Mouse (Mus musculus) CH12.LX (cell line): Measurements from ENCODE around the gene Ube4b. TPM values are rescaled to one million over a fixed set of nuclear protein-coding genes. Genes with fewer than 3 reads are reported as not detected.

ENCODE experiments used
- DNase-seq: peaks from one replicate; pipeline ENCODE4 v3.0.0-alpha.2; 2013; ENCODE audit errors: extremely low read depth
- H3K27ac ChIP-seq: 2 replicates; pipeline ENCODE4 v1.5.1; 2012; ENCODE audit warnings: low read depth, mild to moderate bottlenecking, control low read depth, moderate library complexity; ENCODE audit not compliant: insufficient read depth
- H3K27me3 ChIP-seq: replicated peaks from 2 replicates; pipeline ENCODE3; 2012; ENCODE audit warnings: inconsistent platforms
- H3K36me3 ChIP-seq, 2 experiments: replicated peaks in 1 of 2; 2 replicates each; pipeline versions ENCODE3 to v1.6.1; 2012; ENCODE audit warnings: inconsistent platforms in 1 of 2, low read length in 1 of 2, mild to moderate bottlenecking in 1 of 2, mixed read lengths in 1 of 2, moderate library complexity in 1 of 2; ENCODE audit not compliant: control insufficient read depth in 1 of 2, insufficient read depth in 1 of 2
- H3K4me1 ChIP-seq, 2 experiments: 2 replicates each; pipeline ENCODE4 v1.6.1; 2012; ENCODE audit warnings: inconsistent platforms in 1 of 2, moderate library complexity in 1 of 2; ENCODE audit not compliant: insufficient read depth in 2 of 2, control insufficient read depth in 1 of 2
- H3K4me2 ChIP-seq: 2 replicates; pipeline ENCODE4 v1.6.1; 2012; ENCODE audit warnings: low read depth, mild to moderate bottlenecking, control low read depth; ENCODE audit not compliant: poor library complexity, insufficient read depth, severe bottlenecking
- H3K4me3 ChIP-seq, 3 experiments: fragments of 150-350 bp in 1 of 3; sonication (generic) in 1 of 3; replicated peaks in 1 of 3; 2 replicates each; pipeline versions ENCODE3 to v1.5.1; 2011 to 2012; ENCODE audit warnings: low read depth in 2 of 3, low read length in 2 of 3, mild to moderate bottlenecking in 2 of 3, moderate library complexity in 2 of 3, control low read depth in 1 of 3, improper control_type of control experiment in 1 of 3, inconsistent platforms in 1 of 3, mixed read lengths in 1 of 3; ENCODE audit not compliant: poor library complexity in 1 of 3
- H3K79me2 ChIP-seq: replicated peaks from 2 replicates; pipeline ENCODE4 v1.6.1; 2012; ENCODE audit warnings: mild to moderate bottlenecking, moderate library complexity; ENCODE audit not compliant: control insufficient read depth, poor library complexity, insufficient read depth, severe bottlenecking; ENCODE audit errors: extremely low read depth
- H3K9ac ChIP-seq: 2 replicates; pipeline ENCODE4 v1.6.1; 2012; ENCODE audit warnings: low read depth, mild to moderate bottlenecking, control low read depth, moderate library complexity; ENCODE audit not compliant: insufficient read depth
- H3K9me3 ChIP-seq: replicated peaks from 2 replicates; pipeline ENCODE3; 2012; ENCODE audit warnings: low read length, inconsistent platforms, mixed read lengths
- CHD1 ChIP-seq: IDR thresholded peaks from 2 replicates; pipeline ENCODE4 v1.6.1; 2012; ENCODE audit warnings: low read depth, low read length, improper control_type of control experiment, inconsistent platforms
- CHD2 ChIP-seq: IDR thresholded peaks from 2 replicates; pipeline ENCODE4 v1.6.1; 2011; ENCODE audit warnings: low read length, improper control_type of control experiment
- CTCF ChIP-seq, 2 experiments: IDR thresholded peaks in 1 of 2; conservative IDR thresholded peaks in 1 of 2; 2 replicates each; pipeline ENCODE4 v1.5.1; 2011 to 2012; ENCODE audit warnings: low read depth in 2 of 2, low read length in 2 of 2, improper control_type of control experiment in 1 of 2, inconsistent platforms in 1 of 2, mild to moderate bottlenecking in 1 of 2, moderate library complexity in 1 of 2
- E2F4 ChIP-seq: IDR thresholded peaks from 2 replicates; pipeline ENCODE4 v1.6.1; 2011; ENCODE audit warnings: low read depth, low read length, improper control_type of control experiment; ENCODE audit not compliant: insufficient replicate concordance
- ELF1 ChIP-seq: IDR thresholded peaks from 2 replicates; pipeline ENCODE4 v1.6.1; 2014; ENCODE audit warnings: low read depth, mild to moderate bottlenecking, inconsistent platforms, low read length, improper control_type of control experiment
- EP300 ChIP-seq: IDR thresholded peaks from 2 replicates; pipeline ENCODE4 v1.6.1; 2011; ENCODE audit warnings: low read length, improper control_type of control experiment
- JUND ChIP-seq: conservative IDR thresholded peaks from 2 replicates; pipeline ENCODE4 v1.6.1; 2011; ENCODE audit warnings: low read depth, low read length, improper control_type of control experiment
- KAT2A ChIP-seq: IDR thresholded peaks from 2 replicates; pipeline ENCODE4 v1.6.1; 2012; ENCODE audit warnings: low read length, improper control_type of control experiment, inconsistent platforms; ENCODE audit not compliant: insufficient replicate concordance
- MAFK ChIP-seq: IDR thresholded peaks from 2 replicates; pipeline ENCODE4 v1.6.1; 2011; ENCODE audit warnings: low read length, improper control_type of control experiment; ENCODE audit not compliant: insufficient replicate concordance
- MAX ChIP-seq: IDR thresholded peaks from 2 replicates; pipeline ENCODE4 v1.6.1; 2011; ENCODE audit warnings: low read length, improper control_type of control experiment
- MEF2A ChIP-seq: IDR thresholded peaks from 2 replicates; pipeline ENCODE4 v1.6.1; 2014; ENCODE audit warnings: low read depth, mild to moderate bottlenecking, inconsistent platforms, low read length, improper control_type of control experiment, borderline replicate concordance
- MXI1 ChIP-seq: IDR thresholded peaks from 2 replicates; pipeline ENCODE4 v1.6.1; 2011; ENCODE audit warnings: mild to moderate bottlenecking, low read depth, low read length, improper control_type of control experiment
- MYC ChIP-seq: IDR thresholded peaks from 2 replicates; pipeline ENCODE4 v1.6.1; 2011; ENCODE audit warnings: low read depth, mild to moderate bottlenecking, improper control_type of control experiment, low read length
- NELFE ChIP-seq: IDR thresholded peaks from 2 replicates; pipeline ENCODE4 v1.6.1; 2011; ENCODE audit warnings: low read depth, low read length, improper control_type of control experiment
- NRF1 ChIP-seq: IDR thresholded peaks from 2 replicates; pipeline ENCODE4 v1.6.1; 2014; ENCODE audit warnings: low read depth, mild to moderate bottlenecking, inconsistent platforms, low read length, improper control_type of control experiment, moderate library complexity
- POLR2A ChIP-seq: IDR thresholded peaks from 2 replicates; pipeline ENCODE4 v1.6.1; 2011; ENCODE audit warnings: low read depth, mild to moderate bottlenecking, improper control_type of control experiment, low read length
- POLR2AphosphoS2 ChIP-seq: IDR thresholded peaks from 2 replicates; pipeline ENCODE4 v1.6.1; 2011; ENCODE audit warnings: low read depth, low read length, improper control_type of control experiment
- RAD21 ChIP-seq: IDR thresholded peaks from 2 replicates; pipeline ENCODE4 v1.6.1; 2011; ENCODE audit warnings: low read depth, mild to moderate bottlenecking, low read length, improper control_type of control experiment, moderate library complexity
- RCOR1 ChIP-seq: conservative IDR thresholded peaks from 2 replicates; pipeline ENCODE4 v1.6.1; 2012; ENCODE audit warnings: low read depth, mild to moderate bottlenecking, inconsistent platforms, low read length, improper control_type of control experiment
- SIN3A ChIP-seq: IDR thresholded peaks from 2 replicates; pipeline ENCODE4 v1.6.1; 2012; ENCODE audit warnings: low read length, improper control_type of control experiment, inconsistent platforms
- TCF12 ChIP-seq: IDR thresholded peaks from 2 replicates; pipeline ENCODE4 v1.6.1; 2014; ENCODE audit warnings: low read depth, mild to moderate bottlenecking, inconsistent platforms, low read length, improper control_type of control experiment
- UBTF ChIP-seq: IDR thresholded peaks from 2 replicates; pipeline ENCODE4 v1.6.1; 2012; ENCODE audit warnings: low read depth, mild to moderate bottlenecking, inconsistent platforms, low read length, improper control_type of control experiment, moderate library complexity
- USF2 ChIP-seq: conservative IDR thresholded peaks from 2 replicates; pipeline ENCODE4 v1.6.1; 2011; ENCODE audit warnings: low read depth, low read length, improper control_type of control experiment
- ZC3H11A ChIP-seq: IDR thresholded peaks from 2 replicates; pipeline ENCODE4 v1.6.1; 2012; ENCODE audit warnings: low read depth, mild to moderate bottlenecking, inconsistent platforms, low read length, improper control_type of control experiment
- ZNF384 ChIP-seq: IDR thresholded peaks from 2 replicates; pipeline ENCODE4 v1.6.1; 2012; ENCODE audit warnings: low read depth, low read length, improper control_type of control experiment, inconsistent platforms
- dilution Hi-C: fragments of 300-500 bp; cut with MboI; formaldehyde crosslinking; loops from 2 replicates; pipeline ENCODE4 v1.14.3; 2020; ENCODE audit warnings: low sequenced_read_pairs; ENCODE audit not compliant: extremely low pct_unique_long_range_greater_than_20kb, extremely low pct_ligation_motif_present
- in situ Hi-C: fragments of 300-500 bp; cut with MboI; formaldehyde crosslinking; loops from 3 replicates; pipeline ENCODE4 v1.14.3; 2019; ENCODE audit warnings: low sequenced_read_pairs, low pct_ligation_motif_present, low pct_unique_long_range_greater_than_20kb, mixed read lengths
- polyA plus RNA-seq: library from polyadenylated mRNA; unstranded; fragments of >175 nt; gene quantifications from 2 replicates; pipeline ENCODE4 v1.2.1, GENCODE M21; 2012; ENCODE audit warnings: low read depth; ENCODE audit not compliant: insufficient read length
- total RNA-seq, 2 experiments: library from RNA; depleted of rRNA; stranded (reverse); fragments of 300-350 nt in 1 of 2; fragments of >200 nt in 1 of 2; gene quantifications; 2 replicates each; pipeline ENCODE4 v1.2.3; 2012 to 2014

The Ube4b gene
- total and polyA plus RNA-seq, 3 experiments: 13.1 to 60.0 (median 41.6) TPM

DNA sequence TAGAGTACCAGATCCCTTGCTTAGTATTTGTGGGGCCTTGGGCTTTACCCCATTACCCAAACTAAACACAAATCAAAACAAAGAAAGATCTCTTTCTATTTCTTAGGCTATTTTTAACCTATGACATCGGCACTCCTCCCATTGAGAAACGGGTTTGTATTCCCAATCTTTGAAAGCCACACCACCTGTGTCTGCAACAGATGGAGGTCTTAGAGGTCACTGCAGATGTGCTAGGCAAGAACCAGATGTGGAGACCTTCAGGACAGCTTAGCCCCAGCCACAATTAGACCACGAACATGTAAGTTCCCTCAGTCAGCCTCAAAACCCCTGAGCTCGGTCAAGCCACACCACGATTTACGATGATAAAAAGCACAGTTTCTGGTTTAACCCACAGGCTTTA lies 103.8 kb downstream of the Ube4b start:
- Histone ChIP-seq H3K27ac (no peak overlapping the region), H3K4me1 (peaks cover 11 to 26% of the 10 kb centered on the region in 2 experiments), H3K27me3 (no peaks in the 10 kb centered on the region), H3K36me3 (peaks cover 4 to 10% of the 10 kb centered on the region in 2 experiments), H3K4me2 (peak overlapping the region; percentile 49; the same call in 1 of the 2 replicates), H3K4me3 (no peak overlapping the region), H3K9me3 (no peaks in the 10 kb centered on the region), H3K9ac (no peak overlapping the region), H3K79me2 (no peaks in the 10 kb centered on the region)
- no peak for DNase-seq
- in situ Hi-C loops: loop anchor here (10.0 kb wide), 1 partner anchor 178 kb away; no protein-coding TSS in a partner anchor
- TF ChIP-seq ELF1 (no peak), TCF12 (peak; percentile 49; the same call in 1 of the 2 replicates), MEF2A (peak; percentile 51; the same call in 1 of the 2 replicates), EP300 (peak; percentile 13; the same call in 1 of the 2 replicates), POLR2A (no peak), KAT2A (no peak)
- dilution Hi-C loops: no loop called here

DNA sequence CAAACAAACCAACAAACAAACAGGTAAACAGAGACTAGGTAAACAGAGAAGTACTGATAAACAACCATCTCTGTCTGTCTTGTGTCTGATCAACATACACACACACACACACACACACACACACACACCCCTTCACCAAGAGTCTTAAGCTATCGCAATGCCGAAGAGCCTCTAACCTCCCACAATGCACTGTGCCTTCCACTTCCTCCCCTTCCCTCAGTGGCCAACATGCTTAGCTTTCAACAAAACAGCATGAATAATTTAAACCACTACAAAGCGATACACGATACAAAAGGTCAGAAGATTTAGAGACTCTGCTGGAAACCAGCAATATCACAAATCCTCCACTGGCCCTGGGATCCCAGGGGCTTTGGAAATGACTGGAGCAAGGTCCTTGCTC lies 104.3 kb downstream of the Ube4b start:
- in situ Hi-C loops: loop anchor here (10.0 kb wide), 1 partner anchor 177 kb away; no protein-coding TSS in a partner anchor
- Histone ChIP-seq H3K9me3 (no peaks in the 10 kb centered on the region), H3K36me3 (peaks cover 1 to 6% of the 10 kb centered on the region in 2 experiments), H3K4me3 (no peak overlapping the region), H3K27ac (no peak overlapping the region), H3K27me3 (no peaks in the 10 kb centered on the region), H3K4me1 (peaks cover 11 to 26% of the 10 kb centered on the region in 2 experiments), H3K79me2 (no peaks in the 10 kb centered on the region), H3K9ac (no peak overlapping the region), H3K4me2 (0 out of 2 replicates have a peak overlapping the region, but pooled peaks have one; percentile 49)
- DNase-seq: no peak
- dilution Hi-C loops: no loop called here
- no peak for TF ChIP-seq ZC3H11A
- peak; percentile 41; the same call in 1 of the 2 replicates for TF ChIP-seq MXI1
- TF ChIP-seq RCOR1: no peak
- no peak for TF ChIP-seq MYC
- TF ChIP-seq MEF2A: 0 out of 2 replicates have a peak, but pooled peaks have one; percentile 6
- peak; percentile 56 for TF ChIP-seq ELF1
- TF ChIP-seq MAX: peak; percentile 40; the same call in 1 of the 2 replicates
- TF ChIP-seq CTCF (conservative IDR thresholded peaks at IDR 0.05 in 1 of 2, IDR thresholded peaks at IDR 0.05 in 1 of 2; ENCODE audit: low read depth in 2 of 2, low read length in 2 of 2): no peak
- no peak for TF ChIP-seq NRF1
- 0 out of 2 replicates have a peak, but pooled peaks have one; percentile 43 for TF ChIP-seq POLR2A
- TF ChIP-seq, all 38 proteins: peak for 5

DNA sequence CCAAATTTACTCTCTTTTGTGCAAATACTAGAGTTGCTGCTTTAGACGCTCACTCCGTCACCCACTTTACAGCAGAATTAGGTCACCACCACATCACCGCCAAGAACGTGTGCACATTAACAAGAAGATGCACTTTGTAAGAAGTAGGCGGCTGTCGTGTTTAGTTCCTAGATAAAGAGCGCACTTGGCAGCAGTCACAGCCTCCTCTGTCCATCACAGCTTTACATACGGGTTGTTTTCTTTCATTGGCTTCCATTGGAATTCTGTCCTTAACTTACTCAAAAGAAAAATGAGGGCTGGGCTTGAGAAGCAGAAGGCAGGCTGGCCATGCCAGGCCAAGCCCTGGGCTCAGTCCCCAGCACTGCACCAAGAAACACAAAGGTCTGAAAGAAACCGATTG lies 107.5 kb downstream of the Ube4b start:
- no peaks in the 10 kb centered on the region for H3K36me3 ChIP-seq
- no peak overlapping the region for H3K4me2 ChIP-seq
- H3K27ac ChIP-seq: no peak overlapping the region
- no peaks in the 10 kb centered on the region for H3K79me2 ChIP-seq
- DNase-seq: no peak
- H3K4me1 ChIP-seq: peaks cover 8 to 13% of the 10 kb centered on the region in 2 experiments
- in situ Hi-C loops (no loop called here), dilution Hi-C loops (no loop called here)
- H3K4me3 ChIP-seq: no peak overlapping the region
- H3K9ac ChIP-seq: no peak overlapping the region
- TF ChIP-seq MAX (no peak), NELFE (no peak), ZNF384 (no peak), RAD21 (no peak), CHD2 (no peak), POLR2AphosphoS2 (no peak), MXI1 (no peak), MAFK (no peak), NRF1 (no peak), CHD1 (no peak), RCOR1 (no peak), ELF1 (no peak), USF2 (no peak), E2F4 (no peak), SIN3A (no peak), JUND (no peak), UBTF (no peak)
- no peaks in the 10 kb centered on the region for H3K27me3 ChIP-seq
- H3K9me3 ChIP-seq: no peaks in the 10 kb centered on the region
